Mouse (Mus musculus): ENCODE measurements around the gene Tnni3.

Gene Tnni3

GRCm38 (mm10) chr7:4499034-4499433 is 25.0 kb downstream of the Tnni3 start:
- DNase-seq (ENCODE audit: low spot score in 2 of 2), result no peak

GRCm38 (mm10) chr7:4498251-4498650 is 25.8 kb downstream of the Tnni3 start:
- DNase-seq (ENCODE audit: low spot score in 2 of 2), result no peak

- DNase-seq (ENCODE audit: low spot score in 2 of 2), result no peak
These were observed 26.6 kb downstream of the Tnni3 start for GRCm38 (mm10) chr7:4497271-4497903.

- DNase-seq (ENCODE audit: low spot score in 2 of 2), result no peak
These were observed 27.6 kb downstream of the Tnni3 start for GRCm38 (mm10) chr7:4496468-4496867.

- no peak for DNase-seq (ENCODE audit: low spot score in 2 of 2)
These were observed 30.0 kb downstream of the Tnni3 start for GRCm38 (mm10) chr7:4493991-4494390.

- DNase-seq (ENCODE audit: low spot score in 2 of 2), result no peak
These were observed 31.5 kb downstream of the Tnni3 start for GRCm38 (mm10) chr7:4492284-4493224.

- no peak for DNase-seq (ENCODE audit: low spot score in 2 of 2)
These were observed 32.7 kb downstream of the Tnni3 start for GRCm38 (mm10) chr7:4491308-4491707.

- DNase-seq (ENCODE audit: low spot score in 2 of 2), result no peak
These were observed 41.7 kb downstream of the Tnni3 start for GRCm38 (mm10) chr7:4482281-4482680.

- no peak for DNase-seq (ENCODE audit: low spot score in 2 of 2)
These were observed 44.4 kb downstream of the Tnni3 start for GRCm38 (mm10) chr7:4479674-4480073.

GRCm38 (mm10) chr7:4478796-4479291 is 45.2 kb downstream of the Tnni3 start:
- no peak for DNase-seq (ENCODE audit: low spot score in 2 of 2)

- DNase-seq (ENCODE audit: low spot score in 2 of 2), result peak in 1 of 2 experiments; percentile 45
These were observed 45.8 kb downstream of the Tnni3 start for GRCm38 (mm10) chr7:4478021-4478795.

- no peak for DNase-seq (ENCODE audit: low spot score in 2 of 2)
These were observed 50.1 kb downstream of the Tnni3 start for GRCm38 (mm10) chr7:4473940-4474339.

GRCm38 (mm10) chr7:4471179-4471555 is 52.9 kb downstream of the Tnni3 start:
- peak; percentile 79 to 83 for DNase-seq (ENCODE audit: low spot score in 2 of 2)

GRCm38 (mm10) chr7:4470275-4471178 is 53.5 kb downstream of the Tnni3 start:
- DNase-seq (ENCODE audit: low spot score in 2 of 2), result peak in 1 of 2 experiments; percentile 54
